Mouse (Mus musculus): ENCODE results near the gene Slc22a17. TPM values are rescaled to one million over a fixed set of nuclear protein-coding genes. Genes with fewer than 3 reads are reported as not detected.

The Slc22a17 gene
- polyA plus RNA-seq, 1 experiment = 466 TPM

GRCm38 (mm10) chr14:54937361-54938182 is 24.6 kb upstream of the Slc22a17 start:
- no peak for DNase-seq (ENCODE audit: low read depth)
- no peak for TF ChIP-seq POLR2A (IDR thresholded peaks at IDR 0.05; ENCODE audit: borderline replicate concordance, extremely low read depth, insufficient read depth, insufficient read length, poor library complexity, severe bottlenecking)
- no peak for TF ChIP-seq CTCF (IDR thresholded peaks at IDR 0.05; ENCODE audit: borderline replicate concordance, extremely low read depth, insufficient read depth, insufficient read length)

GRCm38 (mm10) chr14:54936831-54937160 is 23.9 kb upstream of the Slc22a17 start:
- TF ChIP-seq POLR2A (IDR thresholded peaks at IDR 0.05; ENCODE audit: borderline replicate concordance, extremely low read depth, insufficient read depth, insufficient read length, poor library complexity, severe bottlenecking) (no peak), CTCF (IDR thresholded peaks at IDR 0.05; ENCODE audit: borderline replicate concordance, extremely low read depth, insufficient read depth, insufficient read length) (no peak)
- no peak for DNase-seq (ENCODE audit: low read depth)

- no peak for TF ChIP-seq CTCF (IDR thresholded peaks at IDR 0.05; ENCODE audit: borderline replicate concordance, extremely low read depth, insufficient read depth, insufficient read length)
- TF ChIP-seq POLR2A (IDR thresholded peaks at IDR 0.05; ENCODE audit: borderline replicate concordance, extremely low read depth, insufficient read depth, insufficient read length, poor library complexity, severe bottlenecking) = no peak
- peak; percentile 77 for DNase-seq (ENCODE audit: low read depth)
Observed at GRCm38 (mm10) chr14:54935904-54936830, 23.2 kb upstream of the Slc22a17 start, which contains the start of gene Cmtm5. Gene Cmtm5 (plus strand): TSS chr14:54936261.

- TF ChIP-seq CTCF (IDR thresholded peaks at IDR 0.05; ENCODE audit: borderline replicate concordance, extremely low read depth, insufficient read depth, insufficient read length) (no peak), POLR2A (IDR thresholded peaks at IDR 0.05; ENCODE audit: borderline replicate concordance, extremely low read depth, insufficient read depth, insufficient read length, poor library complexity, severe bottlenecking) (no peak)
- DNase-seq (ENCODE audit: low read depth) = peak; percentile 65
Observed at GRCm38 (mm10) chr14:54932645-54933150, 19.8 kb upstream of the Slc22a17 start, which contains the start of gene Il25. Gene Il25 (plus strand): TSS chr14:54932695.

GRCm38 (mm10) chr14:54930431-54930830 is 17.5 kb upstream of the Slc22a17 start:
- peak; percentile 70 for DNase-seq (ENCODE audit: low read depth)
- TF ChIP-seq POLR2A (IDR thresholded peaks at IDR 0.05; ENCODE audit: borderline replicate concordance, extremely low read depth, insufficient read depth, insufficient read length, poor library complexity, severe bottlenecking) = no peak
- no peak for TF ChIP-seq CTCF (IDR thresholded peaks at IDR 0.05; ENCODE audit: borderline replicate concordance, extremely low read depth, insufficient read depth, insufficient read length)

- no peak for TF ChIP-seq CTCF (IDR thresholded peaks at IDR 0.05; ENCODE audit: borderline replicate concordance, extremely low read depth, insufficient read depth, insufficient read length)
- no peak for DNase-seq (ENCODE audit: low read depth)
Observed at GRCm38 (mm10) chr14:54929801-54930200, 16.9 kb upstream of the Slc22a17 start.

GRCm38 (mm10) chr14:54927296-54927695 is 14.4 kb upstream of the Slc22a17 start:
- TF ChIP-seq CTCF (IDR thresholded peaks at IDR 0.05; ENCODE audit: borderline replicate concordance, extremely low read depth, insufficient read depth, insufficient read length) (no peak), POLR2A (IDR thresholded peaks at IDR 0.05; ENCODE audit: borderline replicate concordance, extremely low read depth, insufficient read depth, insufficient read length, poor library complexity, severe bottlenecking) (no peak)
- DNase-seq (ENCODE audit: low read depth) = no peak

GRCm38 (mm10) chr14:54926401-54927158 is 13.6 kb upstream of the Slc22a17 start:
- peak; percentile 92 for DNase-seq (ENCODE audit: low read depth)
- peak; percentile 50; the same call in 1 of the 2 replicates for TF ChIP-seq POLR2A (IDR thresholded peaks at IDR 0.05; ENCODE audit: borderline replicate concordance, extremely low read depth, insufficient read depth, insufficient read length, poor library complexity, severe bottlenecking)
- no peak for TF ChIP-seq CTCF (IDR thresholded peaks at IDR 0.05; ENCODE audit: borderline replicate concordance, extremely low read depth, insufficient read depth, insufficient read length)

- TF ChIP-seq CTCF (IDR thresholded peaks at IDR 0.05; ENCODE audit: borderline replicate concordance, extremely low read depth, insufficient read depth, insufficient read length) (no peak), POLR2A (IDR thresholded peaks at IDR 0.05; ENCODE audit: borderline replicate concordance, extremely low read depth, insufficient read depth, insufficient read length, poor library complexity, severe bottlenecking) (0 out of 2 replicates have a peak, but pooled peaks have one; percentile 9)
- peak; percentile 81 for DNase-seq (ENCODE audit: low read depth)
Observed at GRCm38 (mm10) chr14:54925349-54926342, 12.7 kb upstream of the Slc22a17 start, which contains the start of gene Efs. Gene Efs (minus strand): TSS chr14:54926126.

Data from brain, embryonic 14.5 days (tissue).